Mouse (Mus musculus) stomach, embryonic 14.5 days (tissue): ENCODE measurements around the gene Tmem238. TPM values are rescaled to one million over a fixed set of nuclear protein-coding genes. Genes with fewer than 3 reads are reported as not detected.
A peak's percentile ranks its signal among the peaks of the same experiment; 100 is the strongest.

Source experiments
- ATAC-seq: fragments of 200-750 bp; cut with Nextera tagmentation; 2 replicates; pipeline ENCODE4 v1.8.0; 2017; ENCODE audit warnings: low read depth, moderate TSS enrichment; ENCODE audit not compliant: insufficient number of reproducible peaks, insufficient read depth, low FRiP score
- H3K27ac ChIP-seq: fragments of 300-500 bp; sonication (generic); 2 replicates; pipeline ENCODE4 v1.5.1; 2014; ENCODE audit warnings: mild to moderate bottlenecking, low read length, moderate library complexity, mixed read lengths
- H3K27me3 ChIP-seq: fragments of 300-500 bp; sonication (generic); 2 replicates; pipeline ENCODE4 v1.6.1; 2014; ENCODE audit warnings: low read length, control low read depth, mixed read lengths; ENCODE audit not compliant: control insufficient read depth, insufficient read depth
- H3K36me3 ChIP-seq: fragments of 300-500 bp; sonication (generic); 2 replicates; pipeline ENCODE4 v1.6.1; 2014; ENCODE audit warnings: mild to moderate bottlenecking, control low read depth, low read length, moderate library complexity, mixed read lengths; ENCODE audit not compliant: control insufficient read depth, insufficient read depth
- H3K4me1 ChIP-seq: fragments of 300-500 bp; sonication (generic); 2 replicates; pipeline ENCODE4 v1.6.1; 2014; ENCODE audit warnings: low read length, control low read depth, mixed read lengths; ENCODE audit not compliant: control insufficient read depth, insufficient read depth
- H3K4me2 ChIP-seq: fragments of 300-500 bp; sonication (generic); replicated peaks from 2 replicates; pipeline ENCODE4 v1.6.1; 2014; ENCODE audit warnings: low read depth, low read length, control low read depth
- H3K4me3 ChIP-seq: fragments of 300-500 bp; sonication (generic); 2 replicates; pipeline ENCODE4 v1.5.1; 2014; ENCODE audit warnings: low read depth, low read length, control low read depth
- H3K9ac ChIP-seq: fragments of 300-500 bp; sonication (generic); replicated peaks from 2 replicates; pipeline ENCODE4 v1.6.1; 2014; ENCODE audit warnings: low read depth, mild to moderate bottlenecking, control low read depth, low read length, moderate library complexity, mixed read lengths
- H3K9me3 ChIP-seq: fragments of 300-500 bp; sonication (generic); 2 replicates; pipeline ENCODE4 v1.6.1; 2016; ENCODE audit warnings: low read depth, low read length, control low read depth; ENCODE audit not compliant: control insufficient read depth
- WGBS: fragments of 180-500 bp; shearing (Covaris S2); extraction: QIAGEN DNeasy Blood & Tissue Kit; methylation state at CpG from one replicate; pipeline ENCODE4 v1.1.7; 2014; 5-methylcytosine and 5-hydroxymethylcytosine counted together
- polyA plus RNA-seq: library from polyadenylated mRNA; unstranded; fragments of >200 nt; fragmentation: Nextera tagmentation; extraction: Ambion mirVana; gene quantifications from 2 replicates; pipeline ENCODE4 v1.2.1, GENCODE M21; 2014

Tmem238 gene
- polyA plus RNA-seq, 1 experiment from 2014 or later: 8.7 TPM

GRCm38 (mm10) chr7:4764946-4765710, 24.3 kb downstream of the Tmem238 start:
- no peak for ATAC-seq
- Histone ChIP-seq H3K27ac (no peak overlapping the region), H3K9ac (no peak overlapping the region), H3K9me3 (no peaks in the 10 kb centered on the region), H3K4me3 (no peak overlapping the region), H3K27me3 (no peaks in the 10 kb centered on the region), H3K4me2 (no peak overlapping the region), H3K4me1 (no peaks in the 10 kb centered on the region), H3K36me3 (no peaks in the 10 kb centered on the region)
- WGBS: 15% methylated on average over 4 of the region's 4 CpGs

- Histone ChIP-seq H3K4me1 (no peaks in the 10 kb centered on the region), H3K4me2 (no peak overlapping the region), H3K4me3 (no peak overlapping the region), H3K9me3 (no peaks in the 10 kb centered on the region), H3K9ac (no peak overlapping the region), H3K36me3 (no peaks in the 10 kb centered on the region), H3K27ac (no peak overlapping the region), H3K27me3 (no peaks in the 10 kb centered on the region)
- WGBS: 38% methylated on average over 1 of the region's 1 CpGs
- ATAC-seq: no peak
Measured at GRCm38 (mm10) chr7:4759670-4760069, 29.8 kb downstream of the Tmem238 start.

- Histone ChIP-seq H3K4me3 (peak within 1 kb of the TSS; percentile 41), H3K27me3 (no peaks in the 10 kb centered on the region), H3K4me1 (peaks cover 14% of the 10 kb centered on the region), H3K4me2 (peak within 1 kb of the TSS; percentile 61), H3K9ac (peak within 1 kb of the TSS; percentile 28; the same call in 1 of the 2 replicates), H3K9me3 (no peaks in the 10 kb centered on the region), H3K36me3 (no peaks in the 10 kb centered on the region), H3K27ac (peak within 1 kb of the TSS; percentile 55; the same call in 1 of the 2 replicates)
- ATAC-seq: peak; percentile 94
- 2% methylated on average over 24 of the region's 24 CpGs for WGBS
Measured at GRCm38 (mm10) chr7:4752821-4753570, 36.5 kb downstream of the Tmem238 start, which contains the start of gene Cox6b2. Cox6b2 (minus strand) TSS chr7:4753094.

GRCm38 (mm10) chr7:4751971-4752820, 37.3 kb downstream of the Tmem238 start:
- Histone ChIP-seq H3K36me3 (no peaks in the 10 kb centered on the region), H3K4me3 (peak overlapping the region; percentile 41), H3K27me3 (no peaks in the 10 kb centered on the region), H3K9me3 (no peaks in the 10 kb centered on the region), H3K27ac (peak overlapping the region; percentile 55; the same call in 1 of the 2 replicates), H3K4me1 (peaks cover 14% of the 10 kb centered on the region), H3K4me2 (peak overlapping the region; percentile 61), H3K9ac (peak overlapping the region; percentile 28; the same call in 1 of the 2 replicates)
- ATAC-seq: peak; percentile 76
- 3% methylated on average over 29 of the region's 30 CpGs for WGBS

GRCm38 (mm10) chr7:4749169-4749568, 40.3 kb downstream of the Tmem238 start:
- no peak overlapping the region for H3K4me2 ChIP-seq
- WGBS: 76% methylated on average over 2 of the region's 2 CpGs
- H3K36me3 ChIP-seq: peaks cover 12% of the 10 kb centered on the region
- no peak overlapping the region for H3K4me3 ChIP-seq
- H3K4me1 ChIP-seq: peaks cover 14% of the 10 kb centered on the region
- H3K27me3 ChIP-seq: no peaks in the 10 kb centered on the region
- H3K9me3 ChIP-seq: no peaks in the 10 kb centered on the region
- ATAC-seq: no peak
- no peak overlapping the region for H3K9ac ChIP-seq
- no peak overlapping the region for H3K27ac ChIP-seq

GRCm38 (mm10) chr7:4748321-4748720, 41.1 kb downstream of the Tmem238 start:
- Histone ChIP-seq H3K4me1 (peaks cover 14% of the 10 kb centered on the region), H3K4me3 (no peak overlapping the region), H3K4me2 (no peak overlapping the region), H3K9ac (no peak overlapping the region), H3K27me3 (no peaks in the 10 kb centered on the region), H3K9me3 (no peaks in the 10 kb centered on the region), H3K36me3 (peaks cover 12% of the 10 kb centered on the region), H3K27ac (no peak overlapping the region)
- ATAC-seq: no peak
- 72% methylated on average over 4 of the region's 4 CpGs for WGBS

- ATAC-seq: no peak
- 70% methylated on average over 9 of the region's 9 CpGs for WGBS
- Histone ChIP-seq H3K4me3 (no peak overlapping the region), H3K36me3 (peaks cover 17% of the 10 kb centered on the region), H3K27ac (no peak overlapping the region), H3K9me3 (no peaks in the 10 kb centered on the region), H3K4me2 (no peak overlapping the region), H3K27me3 (no peaks in the 10 kb centered on the region), H3K9ac (no peak overlapping the region), H3K4me1 (peaks cover 15% of the 10 kb centered on the region)
Measured at GRCm38 (mm10) chr7:4747156-4747899, 42.1 kb downstream of the Tmem238 start.
